Mouse (Mus musculus) urinary bladder, adult 2 months (tissue): Measurements from ENCODE around the gene Slc45a1. TPM values are rescaled to one million over a fixed set of nuclear protein-coding genes. Genes with fewer than 3 reads are reported as not detected.

Experiments
- DNase-seq: peaks from one replicate; pipeline ENCODE4 v3.0.0; 2022; ENCODE audit warnings: low spot score
- polyA plus RNA-seq: library from polyadenylated mRNA; depleted of rRNA; stranded (reverse); fragments of >200 nt; gene quantifications from 2 replicates; pipeline ENCODE4 v1.2.3, GENCODE M21; 2012; rRNA removed

Slc45a1 gene
- polyA plus RNA-seq: 0.04 and 0.06 TPM in 2 replicates

GRCm38 (mm10) chr4:150651390-150652277, at the start of gene Slc45a1:
TSS of gene Slc45a1 (minus strand) at chr4:150652174.
- no peak for DNase-seq

- DNase-seq: no peak
These were observed 48.9 kb upstream of the Slc45a1 start for GRCm38 (mm10) chr4:150700849-150701248.

- DNase-seq: no peak
These were observed 42.6 kb upstream of the Slc45a1 start for GRCm38 (mm10) chr4:150694434-150695108.

- no peak for DNase-seq
These were observed 41.0 kb upstream of the Slc45a1 start for GRCm38 (mm10) chr4:150692861-150693403.

GRCm38 (mm10) chr4:150690759-150691158, 38.8 kb upstream of the Slc45a1 start:
- DNase-seq: no peak

- DNase-seq: no peak
These were observed 37.6 kb upstream of the Slc45a1 start for GRCm38 (mm10) chr4:150689553-150689952.

- DNase-seq: no peak
These were observed 35.3 kb upstream of the Slc45a1 start for GRCm38 (mm10) chr4:150687126-150687753.

- no peak for DNase-seq
These were observed 34.6 kb upstream of the Slc45a1 start for GRCm38 (mm10) chr4:150686538-150686937.

- DNase-seq: no peak
These were observed 34.0 kb upstream of the Slc45a1 start for GRCm38 (mm10) chr4:150685778-150686493.

- DNase-seq: no peak
These were observed 33.2 kb upstream of the Slc45a1 start for GRCm38 (mm10) chr4:150685043-150685777.

GRCm38 (mm10) chr4:150680373-150680772, 28.4 kb upstream of the Slc45a1 start:
- DNase-seq: no peak

- no peak for DNase-seq
These were observed 26.8 kb upstream of the Slc45a1 start for GRCm38 (mm10) chr4:150678789-150679188.

GRCm38 (mm10) chr4:150677846-150678224, 25.9 kb upstream of the Slc45a1 start:
- no peak for DNase-seq

- DNase-seq: no peak
These were observed 25.3 kb upstream of the Slc45a1 start for GRCm38 (mm10) chr4:150677126-150677845.

GRCm38 (mm10) chr4:150676029-150676428, 24.1 kb upstream of the Slc45a1 start:
- no peak for DNase-seq

GRCm38 (mm10) chr4:150675274-150675673, 23.3 kb upstream of the Slc45a1 start:
- DNase-seq: no peak

- DNase-seq: no peak
These were observed 13.8 kb upstream of the Slc45a1 start for GRCm38 (mm10) chr4:150665806-150666205.

GRCm38 (mm10) chr4:150664726-150665125, 12.8 kb upstream of the Slc45a1 start:
- no peak for DNase-seq

GRCm38 (mm10) chr4:150663192-150663591, 11.2 kb upstream of the Slc45a1 start:
- DNase-seq: no peak

- DNase-seq: no peak
These were observed 9.9 kb upstream of the Slc45a1 start for GRCm38 (mm10) chr4:150661886-150662285.
